Mouse (Mus musculus) megakaryocyte, embryonic 14.5 days (primary cell): ENCODE data around the gene Lipm.

Experiments used
- FLI1 ChIP-seq: IDR thresholded peaks from 2 replicates; pipeline ENCODE4 v1.6.1; 2012; ENCODE audit warnings: low read length, inconsistent platforms, mixed read lengths
- GATA1 ChIP-seq: IDR thresholded peaks from 3 replicates; pipeline ENCODE4 v1.6.1; 2012; ENCODE audit warnings: mixed read lengths, low read length, inconsistent platforms, borderline replicate concordance

DNA sequence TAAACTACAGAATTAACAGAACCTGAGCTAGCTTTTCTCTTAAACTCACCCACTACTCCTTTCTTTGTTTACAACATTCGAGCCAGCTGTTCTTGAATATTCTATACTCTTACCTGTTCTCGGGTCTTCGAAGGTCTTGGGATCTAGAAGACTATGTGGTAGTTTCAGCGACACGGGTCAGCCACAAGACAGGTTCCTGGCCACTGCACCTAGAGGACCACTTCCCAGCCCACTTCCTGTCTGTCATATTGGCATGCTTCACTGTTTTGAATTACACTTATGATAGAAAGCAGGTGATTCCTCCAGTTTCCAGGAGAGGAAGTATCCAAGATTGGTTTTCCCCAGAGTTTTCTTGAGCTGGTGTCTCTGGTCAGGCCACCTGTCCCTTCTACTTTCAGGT lies 62.0 kb downstream of the Lipm start:
- TF ChIP-seq GATA1, result no peak
- TF ChIP-seq FLI1, result no peak
